Mouse (Mus musculus) stomach, postnatal 0 days (tissue): ENCODE data around the gene Prpf4.

Source experiments
- CTCF ChIP-seq: IDR thresholded peaks from 2 replicates; pipeline ENCODE4 v1.5.1; 2016; ENCODE audit warnings: antibody characterized with exemption, low read depth, mild to moderate bottlenecking, moderate library complexity
- EP300 ChIP-seq: optimal IDR thresholded peaks from 2 replicates; pipeline ENCODE3; 2016; ENCODE audit warnings: antibody characterized with exemption

DNA sequence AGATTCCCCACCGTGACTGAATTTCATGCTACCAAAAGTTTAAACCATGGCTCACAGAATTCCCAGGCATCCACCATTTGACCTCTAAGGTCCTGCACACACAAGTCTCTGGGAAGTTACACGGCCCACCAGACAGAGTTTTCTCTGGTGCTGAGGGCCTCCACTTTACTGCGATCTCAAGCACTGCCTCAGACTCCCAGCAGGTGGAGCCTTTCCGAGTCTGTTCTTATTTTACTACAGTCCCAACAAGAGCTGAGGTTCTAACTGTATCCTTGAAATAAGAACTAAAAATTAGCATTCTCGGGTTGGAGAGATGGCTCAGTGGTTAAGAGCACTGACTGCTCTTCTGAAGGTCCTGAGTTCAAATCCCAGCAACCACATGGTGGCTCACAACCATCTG lies 46.4 kb downstream of the Prpf4 start:
- TF ChIP-seq CTCF: peak; percentile 78
- no peak for TF ChIP-seq EP300
